Mouse (Mus musculus): ENCODE results near the gene 2610528J11Rik.

Gene 2610528J11Rik

DNA sequence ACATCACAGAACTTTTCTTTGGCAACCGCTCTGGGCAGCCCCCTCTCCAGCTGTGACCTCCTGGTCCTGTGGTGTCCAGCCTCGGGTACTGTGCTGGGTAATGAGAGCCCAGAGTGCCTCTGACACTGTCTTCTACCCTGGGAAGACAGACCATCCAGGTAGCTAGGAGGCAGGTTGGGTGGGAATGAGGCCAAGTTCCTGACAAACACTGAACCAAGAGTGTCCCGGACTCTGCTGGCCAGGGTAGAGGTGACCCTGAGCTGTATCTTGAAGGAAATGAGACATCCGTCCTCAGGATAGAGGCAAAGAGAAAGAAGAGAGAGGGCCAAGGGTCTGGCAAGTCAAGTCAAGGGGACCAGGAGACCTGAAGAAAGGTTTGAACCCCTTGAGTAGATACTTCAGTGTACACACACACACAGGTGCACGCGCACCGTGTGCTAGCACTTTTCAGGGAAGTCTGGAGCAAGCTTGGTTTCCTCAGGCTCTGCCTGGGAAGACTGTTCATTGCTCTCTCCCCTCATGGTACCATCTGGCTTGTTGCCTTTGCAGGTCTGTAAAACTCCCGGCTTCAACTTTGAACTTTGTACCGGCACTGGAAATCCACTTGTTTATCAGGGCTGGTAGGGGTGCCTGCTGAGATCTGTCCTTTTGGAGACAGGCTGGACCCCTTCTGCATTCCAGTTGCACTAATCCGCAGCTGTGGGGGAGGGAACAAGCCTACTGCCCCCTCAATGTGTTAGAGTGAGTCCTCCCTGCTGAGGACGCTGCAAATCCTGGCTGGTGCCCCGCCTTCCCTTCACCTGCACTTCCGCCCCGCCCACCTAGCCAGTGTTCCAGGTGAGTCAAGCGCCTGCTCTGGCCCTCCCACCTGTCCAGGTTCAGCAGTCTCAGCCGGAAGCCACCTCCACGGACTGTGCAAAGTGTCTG is at the start of gene 2610528J11Rik:
TSS of gene 2610528J11Rik (plus strand) at position 592 of the 927 bp plus-strand sequence.
- DNase-seq (ENCODE audit: low read depth, low spot score) = no peak

DNA sequence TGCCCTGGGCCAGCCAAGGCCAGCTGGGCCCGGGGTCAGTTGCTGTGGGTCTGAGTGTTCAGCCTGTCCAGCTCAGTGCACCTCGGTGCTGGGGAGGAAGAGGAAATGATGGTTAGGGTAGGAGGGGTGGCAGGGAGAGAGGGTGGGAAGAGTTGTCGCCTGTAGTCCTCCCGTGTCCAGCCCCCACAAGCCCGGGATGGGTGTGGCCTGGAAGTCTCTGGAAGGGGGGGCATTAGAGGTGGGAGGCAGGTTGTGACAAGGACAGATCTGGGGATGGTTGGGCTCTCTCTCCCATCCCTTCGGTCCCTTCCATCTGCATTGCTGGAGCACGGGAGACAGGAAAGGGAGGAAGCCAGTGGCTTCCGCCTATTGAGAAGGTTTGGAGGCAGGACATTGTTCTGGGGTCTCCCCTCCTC is 37.1 kb upstream of the 2610528J11Rik start, which contains the start of gene Tie1:
TSS of gene Tie1 (minus strand) at position 345 of the 416 bp plus-strand sequence.
- no peak for DNase-seq (ENCODE audit: low read depth, low spot score)

DNA sequence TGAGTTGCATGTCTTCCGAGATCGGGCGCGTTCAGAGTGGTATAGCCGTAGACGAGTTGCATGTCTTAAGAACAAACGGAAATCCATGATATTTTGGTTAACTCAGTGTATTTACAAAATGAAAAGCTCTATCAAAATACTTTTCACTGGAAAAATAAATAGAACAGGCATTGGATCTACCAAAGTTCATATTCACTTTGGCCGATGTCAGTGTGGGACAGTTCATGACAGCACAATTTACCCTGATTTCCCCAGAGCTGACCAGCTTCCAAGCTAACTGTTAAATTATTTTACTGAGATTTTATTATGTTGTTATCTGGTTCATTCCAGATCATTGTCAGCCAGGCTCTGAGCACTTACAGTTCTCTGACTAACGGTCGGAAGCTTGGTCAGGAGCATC is 36.3 kb upstream of the 2610528J11Rik start:
- DNase-seq (ENCODE audit: low read depth, low spot score) = no peak

DNA sequence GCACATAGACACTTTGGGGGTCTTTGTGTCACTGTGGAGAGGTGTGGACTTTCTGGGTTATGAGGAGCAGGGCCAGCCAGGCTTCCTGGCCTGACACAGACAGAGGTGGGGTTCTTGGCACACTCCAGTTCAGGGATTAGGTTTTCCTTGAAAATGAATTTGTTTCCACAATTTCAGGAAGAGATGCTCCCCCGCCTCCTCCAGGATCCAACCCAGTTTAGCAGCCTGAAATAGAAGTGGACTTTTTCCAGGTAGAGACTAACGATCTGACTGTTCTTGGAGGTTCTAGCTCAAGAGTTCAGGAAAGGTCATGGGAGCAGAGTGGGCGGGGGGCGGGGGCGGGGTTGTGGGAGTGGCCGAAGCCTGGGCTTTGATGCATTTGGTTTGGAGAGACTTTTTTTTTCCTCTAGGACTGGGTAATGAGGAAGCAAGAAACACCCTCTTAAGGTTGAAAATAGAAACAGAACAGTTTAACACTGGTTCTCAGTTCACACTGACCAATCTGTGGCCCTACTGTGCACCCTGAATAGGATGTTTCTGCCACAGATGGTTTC is 26.6 kb upstream of the 2610528J11Rik start:
- peak; percentile 42 for DNase-seq (ENCODE audit: low read depth, low spot score)

DNA sequence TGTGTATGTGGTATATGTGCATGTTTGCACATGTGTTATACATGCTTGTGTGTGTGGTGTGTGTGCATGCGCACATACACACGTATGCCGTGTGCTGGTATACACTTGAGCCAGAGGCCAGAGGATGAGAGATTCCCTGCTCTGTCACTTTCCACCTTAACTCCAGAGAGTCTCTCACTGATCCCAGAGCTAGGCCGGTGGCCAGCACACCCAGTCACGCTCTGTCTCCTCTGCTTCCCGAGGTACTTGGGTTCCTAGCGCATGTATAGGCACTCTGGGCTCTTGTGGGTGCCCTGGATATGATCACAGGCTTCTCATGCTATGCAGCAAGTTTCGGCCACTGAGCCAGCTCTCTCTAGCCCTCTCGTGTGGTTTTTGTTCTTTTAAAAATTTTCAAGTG is 26.0 kb upstream of the 2610528J11Rik start:
- no peak for DNase-seq (ENCODE audit: low read depth, low spot score)

DNA sequence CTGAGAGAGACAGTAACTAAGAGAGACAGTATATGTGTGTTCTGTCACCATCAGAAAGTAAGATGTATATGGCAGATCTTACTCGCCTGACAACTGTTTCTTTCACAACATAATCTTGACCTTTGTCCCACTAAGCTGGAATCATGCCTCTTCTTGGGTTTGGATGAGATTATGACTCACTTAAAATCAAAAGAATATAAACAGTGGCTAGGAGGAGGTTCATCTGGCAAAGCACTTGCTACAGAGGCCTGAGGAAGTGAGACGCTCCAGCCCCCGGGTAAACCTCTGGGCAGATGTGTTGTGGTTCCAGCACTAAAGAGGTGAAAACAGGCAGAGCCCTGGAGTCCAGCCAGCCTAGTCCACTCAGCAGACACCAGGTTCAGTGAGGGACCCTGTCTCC is 21.2 kb upstream of the 2610528J11Rik start:
- DNase-seq (ENCODE audit: low read depth, low spot score) = no peak

DNA sequence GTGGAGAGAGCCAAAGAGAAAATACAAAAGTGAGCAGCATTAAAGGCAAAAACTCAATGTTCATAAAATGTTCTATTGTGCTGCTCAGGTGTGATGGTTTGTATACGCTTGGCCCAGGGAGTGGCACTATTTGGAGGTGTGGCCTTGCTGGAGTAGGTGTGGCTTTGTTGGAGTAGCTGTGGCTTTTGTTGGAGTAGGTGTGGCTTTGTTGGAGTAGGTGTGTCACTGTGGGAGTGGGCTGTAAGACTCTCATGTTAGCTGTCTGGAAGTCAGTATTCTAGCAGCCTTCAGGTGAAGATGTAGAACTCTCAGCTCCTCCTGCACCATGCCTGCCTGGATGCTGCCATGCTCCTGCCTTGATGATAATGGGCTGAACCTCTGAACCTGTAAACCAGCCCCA is 19.6 kb upstream of the 2610528J11Rik start:
- DNase-seq (ENCODE audit: low read depth, low spot score) = peak; percentile 69

DNA sequence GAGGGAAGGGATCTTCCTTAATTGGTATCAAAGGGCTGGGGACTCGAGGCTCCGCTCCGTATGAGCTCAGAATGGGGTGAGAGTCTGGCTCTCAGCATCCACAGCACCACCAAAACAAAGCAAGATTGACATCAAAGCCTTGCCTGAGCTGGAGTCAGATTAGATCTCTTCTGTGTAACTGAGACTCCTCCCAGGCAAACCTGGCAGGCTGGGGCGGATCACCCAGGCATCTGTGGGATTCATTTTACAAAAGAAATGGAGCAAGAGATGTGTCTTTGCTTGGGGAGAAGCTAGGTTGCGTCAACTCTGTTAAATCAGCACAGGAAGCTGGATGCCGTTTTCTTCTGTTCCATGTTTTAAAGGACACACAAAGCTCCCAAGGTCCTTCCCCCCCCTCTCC is 17.7 kb upstream of the 2610528J11Rik start:
- peak; percentile 59 for DNase-seq (ENCODE audit: low read depth, low spot score)

DNA sequence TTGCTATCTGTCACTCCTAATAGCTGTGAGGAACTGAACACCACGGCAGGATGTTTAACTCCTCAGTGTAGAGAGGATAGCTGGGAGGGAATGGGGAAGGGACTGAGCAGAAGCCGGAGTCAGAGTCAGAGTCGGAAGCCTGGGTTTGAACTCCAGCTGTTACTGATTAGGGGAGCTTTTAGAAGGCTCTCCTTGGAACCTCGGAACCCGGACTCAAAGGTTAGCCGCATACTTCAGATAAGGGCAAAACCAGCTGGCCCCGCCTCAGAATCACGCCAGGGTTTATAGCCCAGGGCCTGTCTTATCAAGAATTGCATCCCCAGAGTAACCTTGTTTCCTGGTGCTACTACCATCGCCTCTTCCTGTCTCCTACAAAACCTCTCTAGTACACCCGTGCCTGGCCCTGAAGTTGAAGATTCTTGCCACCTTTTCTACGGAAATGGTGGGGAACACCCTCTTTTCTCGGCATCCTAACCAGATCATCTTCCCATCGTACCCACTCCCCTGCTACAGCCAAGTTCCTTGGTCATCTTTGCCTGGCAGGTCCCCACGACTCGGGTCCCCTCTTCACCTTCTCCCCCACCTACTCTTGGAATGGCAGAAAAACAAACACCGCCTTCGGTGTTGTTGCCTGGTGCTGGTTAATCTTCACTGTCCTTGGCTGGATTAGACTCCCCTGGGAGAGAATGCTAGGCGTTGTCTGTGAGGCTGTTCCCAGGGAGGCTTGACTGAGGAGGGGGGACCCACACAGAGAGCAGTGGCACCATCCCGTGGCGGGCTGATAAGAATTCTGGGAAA is 9.9 kb upstream of the 2610528J11Rik start:
- peak; percentile 52 for DNase-seq (ENCODE audit: low read depth, low spot score)

DNA sequence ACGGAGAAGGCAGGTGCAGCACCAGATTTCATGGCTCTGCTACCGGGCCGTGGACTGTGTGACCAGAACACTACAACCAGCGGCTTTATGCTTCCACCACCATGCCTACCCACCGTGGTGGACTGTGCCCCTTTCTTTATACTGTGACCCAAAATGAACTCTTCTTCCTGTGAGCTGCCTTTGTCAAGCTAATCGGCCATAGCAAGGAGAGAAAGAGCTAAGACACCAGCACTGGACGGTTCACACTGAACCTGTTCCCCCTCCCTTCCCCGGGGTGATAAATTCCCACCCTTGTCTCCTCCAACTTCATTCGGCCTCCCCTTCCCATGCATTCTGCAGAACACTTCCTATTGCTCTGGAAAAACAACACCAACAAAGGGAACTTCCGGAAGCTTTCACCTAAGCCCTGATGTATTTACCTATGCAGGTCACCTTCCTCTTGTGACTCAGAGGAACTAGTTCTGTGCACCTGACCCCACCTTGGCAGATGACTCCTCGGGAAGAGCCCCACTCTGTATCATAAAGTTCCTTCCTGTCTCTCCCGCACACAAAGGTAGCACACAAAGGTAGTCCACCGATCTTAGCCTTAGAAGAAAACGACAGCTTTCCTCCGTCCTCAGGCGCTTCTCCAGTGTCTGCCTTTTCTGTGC is 9.2 kb upstream of the 2610528J11Rik start:
- peak; percentile 52 for DNase-seq (ENCODE audit: low read depth, low spot score)

DNA sequence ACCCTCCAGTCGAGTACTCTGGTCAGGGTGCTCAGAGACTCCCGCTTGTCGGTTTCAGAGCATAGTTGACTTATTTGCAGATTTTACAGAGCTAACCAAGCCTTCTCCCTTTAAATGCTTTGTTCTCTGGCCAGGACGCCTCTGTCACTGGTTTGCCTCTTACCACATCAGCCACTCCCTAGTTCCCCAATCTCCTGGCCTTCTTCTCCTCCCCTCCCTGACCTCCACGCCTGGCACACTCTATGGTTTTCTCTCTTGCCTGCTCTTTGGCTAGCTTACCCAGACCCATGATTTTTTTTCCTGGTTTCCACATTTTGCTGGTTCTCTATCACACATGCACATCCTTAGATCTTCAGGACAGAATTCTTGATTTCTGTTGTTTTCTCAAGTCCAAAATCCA is 8.6 kb upstream of the 2610528J11Rik start:
- DNase-seq (ENCODE audit: low read depth, low spot score) = no peak

DNA sequence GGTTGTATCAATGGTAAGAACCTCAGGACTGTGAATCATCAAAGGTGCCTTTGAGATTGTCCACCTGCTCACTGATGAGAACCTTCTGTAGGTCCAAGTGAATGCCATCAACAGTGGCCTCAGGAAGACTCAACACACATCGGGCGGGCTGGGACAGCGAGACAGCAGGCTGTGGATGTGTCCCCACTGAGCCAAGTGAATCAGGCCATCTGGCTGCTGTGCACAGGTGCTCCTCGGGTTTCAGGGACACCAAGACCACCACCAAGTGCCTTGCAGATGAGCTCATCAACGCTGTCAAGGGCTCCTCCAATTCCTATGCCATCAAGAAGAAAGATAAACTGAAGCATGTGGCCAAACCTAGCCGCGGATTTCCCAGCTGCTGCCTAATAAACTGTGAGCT is 4.6 kb upstream of the 2610528J11Rik start:
- no peak for DNase-seq (ENCODE audit: low read depth, low spot score)

DNA sequence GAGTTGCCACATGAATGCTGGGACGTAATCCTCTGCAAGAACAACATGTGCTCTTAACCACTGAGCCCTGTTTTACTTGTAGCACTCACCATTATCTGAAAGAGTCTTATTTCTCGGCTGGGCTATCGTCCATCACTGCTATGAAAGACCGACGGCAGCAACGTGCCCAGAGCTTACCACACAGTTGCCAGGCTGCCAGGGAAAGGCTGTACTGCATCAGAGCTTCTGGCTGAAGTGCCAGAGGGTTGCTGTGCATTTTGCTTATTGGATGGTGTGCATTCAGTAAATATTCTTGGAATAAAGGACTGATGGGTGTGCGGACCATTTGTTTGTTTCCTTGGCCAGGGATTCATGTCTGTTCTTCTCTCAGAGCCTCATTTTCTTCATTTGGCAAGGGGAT is 2.8 kb upstream of the 2610528J11Rik start:
- DNase-seq (ENCODE audit: low read depth, low spot score) = no peak

DNA sequence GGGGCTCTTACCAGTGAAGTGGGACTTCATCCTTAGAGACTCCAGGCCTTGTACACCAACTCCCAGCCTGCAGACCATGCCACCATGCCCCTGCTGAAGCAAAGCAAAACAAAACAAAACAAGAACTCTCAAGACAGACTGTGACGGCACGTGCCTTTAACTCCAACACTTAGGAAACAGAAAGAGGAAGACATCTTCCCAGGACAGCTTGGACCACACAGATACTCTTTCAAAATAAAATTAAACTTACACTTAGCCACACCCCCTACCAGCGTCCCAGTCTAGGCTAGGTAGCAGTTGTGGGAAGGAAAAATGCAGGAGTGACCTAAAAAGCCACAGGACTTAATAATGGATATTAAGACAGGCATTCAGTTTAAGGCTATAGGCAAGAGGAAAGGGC is 1.0 kb upstream of the 2610528J11Rik start:
- no peak for DNase-seq (ENCODE audit: low read depth, low spot score)

DNA sequence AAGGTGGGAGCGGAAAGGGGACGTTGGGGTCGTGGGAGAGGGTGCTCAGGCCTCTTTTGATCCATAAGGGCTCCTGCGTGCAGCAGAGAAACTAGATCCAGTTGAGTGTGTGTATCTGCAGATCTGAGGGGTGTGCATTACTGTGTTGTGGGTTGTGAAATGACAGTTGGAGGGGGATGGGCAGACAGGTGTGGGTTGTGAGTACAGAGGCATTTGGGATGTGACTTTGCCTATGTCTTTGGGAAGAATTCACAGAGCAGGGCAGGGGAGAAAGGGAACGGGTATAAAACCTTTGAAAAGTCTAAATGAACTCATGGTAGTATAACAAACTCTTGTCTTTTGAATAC is 509 bp downstream of the 2610528J11Rik start:
- DNase-seq (ENCODE audit: low read depth, low spot score) = no peak

DNA sequence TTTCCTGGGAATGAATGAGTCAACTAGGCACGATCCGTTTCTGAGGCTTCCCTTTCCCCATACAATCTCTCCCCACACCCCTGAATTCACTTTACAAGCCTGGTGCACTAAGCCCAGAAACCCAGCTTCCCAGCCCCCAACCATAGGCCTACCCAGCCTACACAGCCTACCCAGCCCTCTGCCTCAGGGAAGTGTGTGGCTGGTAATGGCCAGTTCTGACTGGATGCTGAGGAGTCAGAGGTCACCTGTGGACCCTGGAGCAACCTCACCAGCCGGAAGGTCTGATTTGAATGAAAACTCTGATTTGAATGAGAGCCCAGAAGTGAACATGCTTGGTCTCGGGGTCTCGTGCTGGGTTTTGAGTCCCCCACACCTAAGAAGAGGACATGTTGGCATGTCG is 921 bp downstream of the 2610528J11Rik start:
- DNase-seq (ENCODE audit: low read depth, low spot score) = peak; percentile 45

DNA sequence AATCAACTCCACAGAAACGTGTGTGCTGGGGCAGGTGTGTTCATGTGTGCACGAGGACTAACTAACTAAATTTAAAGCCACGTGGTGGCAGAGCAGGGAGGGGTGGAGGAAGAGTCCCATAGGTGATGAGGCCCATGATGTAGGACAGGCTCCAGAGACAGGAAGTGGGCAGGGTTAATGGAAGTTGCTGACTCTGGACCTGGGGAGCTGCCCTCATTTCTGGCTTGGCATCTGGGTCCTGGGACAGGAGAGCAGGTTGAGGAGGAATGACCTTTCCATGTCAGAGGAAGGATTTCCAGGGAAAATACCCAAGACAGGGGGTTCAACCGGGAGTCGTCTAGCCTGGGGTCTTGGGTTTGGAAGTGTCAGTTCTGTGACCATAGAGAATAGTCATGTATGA is 5.9 kb downstream of the 2610528J11Rik start:
- DNase-seq (ENCODE audit: low read depth, low spot score) = no peak

DNA sequence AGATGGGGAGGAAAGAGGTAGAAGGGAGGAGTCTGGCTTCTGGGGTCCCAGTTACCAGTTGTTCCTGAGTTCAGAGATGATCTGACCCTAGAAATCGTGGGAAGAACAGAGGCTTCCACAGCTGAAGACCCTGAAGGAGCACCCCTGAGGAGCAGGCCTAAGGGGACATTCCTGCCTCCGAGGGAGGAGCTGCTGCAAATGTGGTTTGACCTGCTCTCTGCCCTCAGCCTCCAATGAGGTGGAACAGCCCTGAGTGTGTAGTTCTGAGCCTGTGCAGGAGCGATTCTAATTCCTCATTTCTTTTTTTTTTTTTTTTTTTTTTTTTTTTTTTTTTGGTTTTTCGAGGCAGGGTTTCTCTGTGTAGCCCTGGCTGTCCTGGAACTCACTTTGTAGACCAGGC is 6.4 kb downstream of the 2610528J11Rik start:
- DNase-seq (ENCODE audit: low read depth, low spot score) = no peak

DNA sequence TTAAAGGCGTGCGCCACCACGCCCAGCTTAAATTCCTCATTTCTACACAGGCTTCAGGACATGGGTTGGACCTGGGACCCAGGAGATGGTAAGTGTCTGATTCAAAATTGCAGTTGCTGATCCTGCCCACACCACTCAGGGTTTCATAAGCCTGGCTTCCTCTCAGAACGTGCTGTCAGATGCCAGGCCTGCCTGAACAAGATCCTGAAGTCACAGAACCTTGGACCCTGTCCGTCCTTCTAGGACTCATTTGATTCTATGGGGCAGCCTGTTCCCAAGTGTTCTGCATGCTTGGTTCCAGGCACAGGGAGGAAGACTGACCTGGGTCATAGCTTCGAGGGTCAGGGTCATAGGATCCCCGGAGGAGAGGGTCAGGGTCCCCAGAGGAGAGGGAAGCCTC is 6.8 kb downstream of the 2610528J11Rik start:
- no peak for DNase-seq (ENCODE audit: low read depth, low spot score)

DNA sequence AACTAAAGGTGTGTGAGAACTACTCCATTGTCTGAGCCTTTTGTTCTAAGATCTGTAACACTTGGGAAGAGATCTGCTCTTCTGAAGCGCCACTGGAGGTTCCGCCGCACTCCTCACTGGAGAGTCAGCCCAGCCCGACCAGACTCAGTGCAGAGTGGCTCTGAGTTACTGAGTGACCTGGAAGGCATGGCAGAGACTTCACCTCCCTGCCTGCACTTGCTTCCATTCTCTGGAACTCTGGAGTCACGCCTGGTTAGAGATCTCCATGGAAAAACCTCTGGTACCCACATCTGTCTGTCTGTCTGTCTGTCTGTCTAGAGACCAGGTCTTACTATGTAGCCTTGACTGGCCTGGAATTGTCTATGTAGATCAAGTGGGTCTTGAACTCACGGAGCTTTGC is 8.8 kb downstream of the 2610528J11Rik start:
- peak; percentile 35 for DNase-seq (ENCODE audit: low read depth, low spot score)

DNA sequence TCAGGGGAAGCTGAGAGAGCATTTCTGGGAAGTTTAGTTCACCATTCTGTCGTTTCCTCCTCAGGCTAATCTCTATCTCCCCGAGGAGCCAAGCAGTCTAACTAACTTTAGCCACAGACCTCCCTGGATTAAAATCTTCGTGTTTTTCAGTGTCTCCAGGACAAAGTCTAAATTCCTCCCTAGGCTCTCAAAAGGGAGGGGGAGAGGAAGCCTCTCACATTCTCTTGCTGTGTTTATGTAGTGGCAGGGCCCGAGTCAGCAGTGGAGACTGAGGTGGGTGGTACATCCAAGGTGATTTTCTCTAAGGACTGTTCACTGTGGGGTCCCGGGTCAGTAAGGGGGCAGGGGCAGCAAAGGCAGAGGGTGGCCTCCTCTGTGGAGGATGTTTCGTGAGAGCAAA is 11.0 kb downstream of the 2610528J11Rik start:
- DNase-seq (ENCODE audit: low read depth, low spot score) = no peak

DNA sequence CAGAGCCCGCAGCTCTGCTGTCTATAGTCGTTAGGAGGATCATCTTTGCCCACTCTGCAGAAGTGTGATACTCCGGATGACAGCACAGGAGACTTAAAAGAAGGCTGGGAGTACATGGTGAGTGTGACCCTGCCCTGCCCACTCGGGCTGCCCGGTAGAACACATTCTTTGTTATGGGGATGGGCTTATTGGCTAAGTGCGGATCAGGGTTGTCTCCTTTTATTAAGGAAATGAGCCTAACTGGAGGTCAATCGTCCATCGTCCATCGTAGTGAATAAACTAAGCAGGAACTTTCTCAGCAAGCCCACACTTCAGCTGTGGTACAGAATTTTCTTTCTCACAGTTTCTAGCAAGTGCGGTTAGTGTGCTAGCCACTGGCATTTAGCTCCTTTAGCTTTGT is 13.1 kb downstream of the 2610528J11Rik start:
- DNase-seq (ENCODE audit: low read depth, low spot score) = peak; percentile 82

Data from ZHBTc4 (cell line).